Mouse (Mus musculus) WW6 (cell line): ENCODE measurements around the gene Eps15.
"Not testable (repeated sequence)": the region's sequence is repeated elsewhere in the genome, so short reads cannot be mapped to it uniquely, and the experiment has no call there.

Source experiments
- DNase-seq: peaks from one replicate; pipeline ENCODE4 v3.0.0-alpha.2; 2013; ENCODE audit warnings: low read depth, low spot score

Gene Eps15

DNA sequence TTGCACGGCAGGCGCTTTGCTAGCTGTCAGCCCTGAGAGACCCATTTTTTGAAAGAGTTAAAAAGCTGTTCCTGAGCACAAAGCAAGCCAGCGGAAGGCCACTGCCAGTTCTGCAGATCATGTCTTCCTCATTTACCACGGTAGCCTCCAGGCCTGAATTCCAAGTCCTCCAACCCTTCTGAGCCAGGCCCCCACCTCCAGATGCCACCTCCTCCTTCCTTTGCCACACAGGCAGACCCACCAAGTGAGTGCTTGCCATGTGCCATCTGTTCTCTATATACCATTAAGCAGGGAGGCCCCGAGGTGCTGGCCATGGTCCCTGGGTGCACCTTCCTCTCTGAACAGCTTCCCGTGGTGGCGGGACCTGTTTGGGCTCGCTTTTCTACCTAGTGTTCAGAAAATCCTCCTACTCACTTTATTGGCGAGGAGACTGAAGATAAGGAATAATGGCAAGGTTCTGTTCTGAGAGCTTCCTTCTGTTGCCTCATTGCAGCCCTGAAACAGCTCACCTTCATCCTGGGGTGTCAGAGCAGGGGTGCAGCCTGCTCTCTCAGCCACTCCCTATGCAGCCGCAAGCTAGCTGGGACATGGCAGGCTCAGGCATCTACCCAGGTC, 120.4 kb downstream of the Eps15 start:
- DNase-seq = no peak

DNA sequence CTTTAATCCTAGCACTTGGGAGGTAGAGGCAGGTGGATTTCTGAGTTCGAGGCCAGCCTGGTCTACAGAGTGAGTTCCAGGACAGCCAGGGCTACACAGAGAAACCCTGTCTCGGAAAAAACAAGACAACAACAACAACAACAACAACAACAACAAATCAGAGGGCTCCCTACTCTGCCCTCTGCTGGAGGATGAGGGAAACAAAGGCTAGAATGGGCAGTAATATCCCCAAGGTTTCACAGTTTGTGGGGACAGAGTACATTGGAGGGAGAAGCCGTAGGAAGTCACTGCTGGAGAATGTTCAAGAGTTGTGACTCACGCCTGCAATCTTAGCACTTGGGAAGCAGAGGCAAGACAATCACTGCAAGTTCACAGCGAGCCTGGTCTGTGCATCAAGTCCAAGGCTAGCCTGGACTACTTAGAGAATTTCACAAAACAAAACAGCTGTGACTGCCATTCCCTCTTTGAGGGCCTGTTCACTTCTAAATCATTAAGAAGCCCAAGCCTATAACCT, 121.2 kb downstream of the Eps15 start:
- DNase-seq = no peak

DNA sequence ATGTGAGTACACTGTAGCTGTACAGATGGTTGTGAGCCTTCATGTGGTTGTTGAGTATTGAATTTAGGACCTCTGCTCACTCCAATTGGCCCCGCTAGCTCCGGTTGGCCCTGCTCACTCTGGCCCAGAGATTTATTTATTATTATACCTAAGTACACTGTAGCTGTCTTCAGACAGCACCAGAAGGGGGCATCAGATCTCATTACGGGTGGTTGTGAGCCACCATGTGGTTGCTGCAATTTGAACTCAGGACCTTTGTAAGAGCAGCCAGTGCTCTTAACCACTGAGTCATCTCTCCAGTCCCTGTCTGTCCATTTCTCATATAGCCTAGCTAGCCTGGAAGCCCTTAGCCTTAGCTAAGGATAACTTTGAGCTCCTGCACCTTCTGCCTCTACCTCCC, 124.8 kb downstream of the Eps15 start:
- DNase-seq = not testable (repeated sequence)

DNA sequence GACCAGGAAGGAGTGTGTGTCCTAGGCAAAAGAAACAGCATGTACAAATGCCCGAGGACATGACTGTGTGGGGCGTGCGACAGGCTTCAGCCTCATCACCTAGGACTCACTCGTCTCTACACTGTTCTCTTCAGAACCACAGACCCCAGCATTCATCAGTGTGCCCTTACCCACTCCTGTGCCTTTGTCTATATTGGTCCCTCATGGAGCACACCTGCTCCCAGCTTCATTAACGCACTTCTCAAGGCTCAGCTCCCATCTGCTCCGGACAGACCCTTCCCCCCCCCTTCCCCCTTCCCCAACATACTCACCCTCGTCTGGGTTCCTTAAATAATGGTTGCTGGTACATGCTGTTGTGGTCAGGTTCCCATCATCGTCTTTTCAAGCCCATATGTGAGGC, 125.3 kb downstream of the Eps15 start:
- DNase-seq = no peak

DNA sequence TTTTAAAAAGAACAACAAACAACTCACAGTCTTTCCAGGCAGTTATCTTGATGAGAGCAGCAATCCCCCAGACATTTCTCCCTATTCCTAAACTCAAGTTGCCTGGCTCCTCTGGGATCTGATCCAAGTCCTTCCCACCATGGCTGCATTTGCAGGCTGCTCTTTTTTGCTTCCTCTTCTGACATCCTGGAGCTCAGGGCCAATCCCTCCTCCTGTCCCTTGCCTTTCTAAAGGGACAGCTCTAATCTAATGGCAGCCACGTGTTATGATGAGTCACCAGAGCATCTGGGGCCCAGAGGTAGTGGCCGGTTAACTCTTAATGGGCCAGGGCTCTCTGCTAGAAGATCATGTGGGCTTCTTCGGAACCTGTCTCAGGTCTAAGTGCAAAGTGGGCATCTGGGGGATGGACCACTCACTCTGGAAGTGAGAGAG, 126.0 kb downstream of the Eps15 start:
- no peak for DNase-seq

DNA sequence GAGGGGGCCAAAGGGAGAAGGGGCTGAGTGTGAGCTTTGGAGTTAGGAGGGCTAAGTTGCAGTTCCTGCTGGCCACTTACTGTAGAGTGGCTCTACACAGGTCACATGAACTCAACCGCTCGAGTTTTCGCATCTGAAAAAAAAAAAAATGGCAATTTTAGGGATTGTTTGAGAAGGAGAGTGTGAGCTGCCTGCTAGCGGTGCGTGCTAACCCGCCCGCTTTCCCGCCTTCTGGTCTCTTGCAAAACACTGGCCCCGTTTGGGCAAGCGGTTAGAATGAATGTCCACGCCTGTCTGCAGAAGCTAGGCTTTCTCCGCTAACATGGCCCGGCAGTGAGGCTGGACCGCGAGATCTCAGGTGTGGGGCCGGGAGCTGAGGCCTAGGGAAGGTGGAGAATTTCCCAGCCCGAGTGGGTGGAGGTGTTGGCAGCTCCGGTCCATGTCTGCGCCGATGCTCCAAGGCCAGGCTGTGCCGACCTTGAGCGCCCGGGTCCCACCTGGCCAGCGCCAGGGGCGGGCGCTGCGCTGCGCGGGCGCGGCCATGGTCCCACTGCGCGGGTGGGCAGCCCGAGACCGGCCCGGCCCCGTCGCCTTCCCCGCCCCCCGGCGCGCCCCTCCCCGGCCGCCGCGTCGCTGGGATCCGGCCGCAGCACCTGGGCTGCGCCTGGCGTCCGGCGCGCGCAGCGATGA, 126.6 kb downstream of the Eps15 start, which contains the start of gene Ttc39a:
TSS of gene Ttc39a (plus strand) at position 138 of the 690 bp plus-strand sequence.
- DNase-seq = no peak

DNA sequence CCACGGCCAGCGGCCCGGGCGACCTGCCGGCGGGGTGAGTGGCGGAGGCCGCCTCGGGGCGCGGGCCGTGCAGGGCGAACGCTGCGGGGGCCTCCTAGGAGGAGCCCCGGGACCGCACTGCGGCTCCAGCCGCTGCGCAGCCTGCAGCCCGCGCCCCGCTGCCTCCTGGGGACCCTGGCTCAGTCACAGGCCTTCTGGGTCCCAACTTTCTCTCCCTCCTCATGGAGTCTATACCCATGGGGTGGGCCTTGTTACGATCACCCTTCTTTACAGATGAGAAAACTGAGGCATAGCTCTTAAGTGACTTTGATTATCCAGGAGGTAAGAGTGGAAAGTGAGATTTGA, 127.1 kb downstream of the Eps15 start:
- no peak for DNase-seq

DNA sequence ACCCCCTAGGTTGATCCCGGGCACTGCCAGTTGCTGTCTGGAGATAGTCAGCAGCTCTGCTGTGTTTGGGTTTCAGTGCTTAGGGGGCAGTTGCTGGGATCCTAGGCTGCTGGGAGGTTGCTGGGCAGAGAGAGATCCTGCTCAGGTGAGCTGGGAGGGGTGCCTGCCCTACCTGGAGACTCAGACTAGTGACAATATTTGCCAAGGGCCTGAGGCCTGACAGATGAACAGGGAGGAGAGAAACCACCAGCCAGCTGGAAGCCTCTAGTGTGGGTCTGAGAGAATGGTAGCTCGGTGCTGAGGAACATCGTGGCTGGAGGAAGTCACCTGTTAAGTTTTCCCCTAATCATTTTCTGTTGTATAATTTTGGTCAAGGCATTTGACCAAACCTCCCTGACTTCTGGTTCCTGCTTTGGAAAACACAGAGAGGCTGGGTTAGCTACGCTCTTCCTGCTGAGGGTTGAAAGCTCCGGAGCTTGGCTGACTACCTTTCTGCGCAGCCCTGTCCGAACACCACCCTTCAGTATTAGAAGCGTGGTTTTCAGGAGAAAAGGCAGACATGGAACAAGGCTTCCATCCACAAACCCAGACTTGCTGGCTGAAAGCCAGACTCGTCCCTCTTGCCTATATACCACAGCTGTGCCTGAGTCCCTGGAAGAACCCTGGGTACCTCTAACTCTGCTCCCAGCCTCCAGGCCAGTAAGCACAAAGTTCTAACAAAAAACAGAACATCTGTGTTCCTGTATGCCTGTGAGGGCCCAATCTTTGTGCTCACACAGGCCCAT, 127.8 kb downstream of the Eps15 start:
- no peak for DNase-seq

DNA sequence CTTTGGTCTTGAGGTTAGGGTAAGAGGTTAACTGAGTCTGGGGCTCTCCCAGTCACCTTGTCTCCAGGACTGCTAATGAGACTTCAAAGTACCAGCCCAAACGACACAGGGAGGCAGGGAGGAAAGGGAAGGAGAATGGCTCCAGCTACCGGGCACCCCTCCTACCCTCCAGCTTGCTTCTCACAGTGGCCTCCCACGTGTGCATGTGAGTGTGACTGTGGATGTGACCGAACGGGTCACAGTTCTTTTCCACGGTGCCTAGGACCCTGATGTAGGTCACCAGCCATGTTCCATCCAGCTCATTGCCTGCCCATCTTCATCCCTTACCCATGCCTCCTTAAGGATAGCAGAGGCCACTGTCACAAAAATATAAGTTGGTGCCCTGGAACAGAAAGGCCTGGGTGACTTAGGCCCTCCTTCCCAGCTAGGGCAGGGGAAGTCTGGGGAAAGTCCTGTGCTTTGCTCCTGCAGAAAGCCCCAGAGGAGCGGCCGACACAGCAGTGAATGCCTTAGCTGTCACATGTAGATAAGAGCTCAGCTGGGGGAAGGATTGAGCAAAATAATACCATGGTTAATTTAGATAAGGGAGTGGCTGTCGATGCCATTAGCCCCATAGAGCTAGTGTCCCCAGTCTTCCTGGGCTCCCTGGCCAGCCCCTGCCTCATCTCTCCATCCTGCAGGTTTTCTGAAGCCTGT, 130.8 kb downstream of the Eps15 start:
- no peak for DNase-seq

DNA sequence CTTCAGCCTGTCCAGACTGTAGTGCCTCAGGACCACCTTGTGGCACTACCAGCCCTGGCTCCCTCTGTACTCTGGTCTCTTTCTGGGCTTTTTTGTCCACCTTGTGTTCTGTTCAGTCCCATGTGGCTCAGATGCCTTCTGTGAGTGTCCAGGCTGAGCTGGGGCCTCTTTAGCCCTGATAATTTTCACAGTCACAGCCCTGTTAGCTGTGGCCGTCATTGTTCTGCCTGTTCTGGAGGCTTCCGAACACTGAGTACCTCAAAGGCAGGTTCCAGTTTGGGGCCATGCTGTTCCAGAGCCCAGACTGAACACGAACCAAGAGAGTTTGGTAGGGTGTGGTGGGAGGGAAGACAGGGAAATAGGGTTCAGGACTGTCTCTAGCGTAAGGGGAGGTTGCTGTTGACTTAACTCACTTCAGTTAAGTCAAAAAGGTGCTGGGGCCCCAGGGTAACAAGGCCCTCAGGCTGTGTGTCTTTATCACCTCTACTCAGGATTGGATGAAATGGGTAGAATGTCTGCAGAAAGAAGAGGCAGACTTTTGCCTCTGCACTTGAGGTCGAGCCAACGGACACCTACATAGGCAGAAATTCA, 131.4 kb downstream of the Eps15 start:
- no peak for DNase-seq

DNA sequence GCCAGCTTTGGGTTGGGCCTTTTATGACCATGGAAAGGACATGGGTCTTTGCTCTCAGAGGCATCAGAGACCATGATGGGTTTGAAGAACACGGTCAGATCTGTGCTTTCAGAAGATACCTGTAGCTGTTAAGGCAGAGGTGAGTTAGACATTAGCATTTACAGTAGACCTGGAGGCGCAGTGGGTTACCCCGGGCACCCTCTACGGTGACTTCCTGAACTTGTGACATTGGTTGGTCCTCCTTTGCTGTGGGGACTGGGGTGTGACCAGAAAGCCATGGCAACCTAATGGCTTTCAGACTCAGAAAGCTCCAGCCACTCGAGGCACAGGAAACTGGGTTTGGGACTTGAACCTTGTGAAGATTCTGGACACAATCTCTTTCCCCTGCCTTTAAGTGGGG, 132.2 kb downstream of the Eps15 start:
- DNase-seq = no peak

DNA sequence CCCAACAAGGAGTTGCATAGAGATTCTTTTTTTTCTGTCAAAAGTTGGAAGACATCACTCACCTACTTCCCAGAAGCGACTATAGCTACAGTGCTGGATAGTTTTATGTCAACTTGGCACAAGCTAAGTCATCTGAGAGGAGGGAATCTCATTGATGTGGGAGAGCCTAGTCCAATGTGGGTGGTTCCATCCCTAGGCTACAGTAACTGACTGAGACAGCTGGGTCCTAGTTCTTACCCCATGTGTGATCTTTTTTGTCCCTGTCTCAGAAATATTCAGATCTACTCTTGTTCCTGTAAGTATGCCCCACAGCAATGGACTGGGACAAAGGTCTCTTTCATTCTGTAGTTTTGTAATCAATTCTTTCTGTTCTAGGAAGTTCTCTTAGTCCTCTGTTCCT, 137.9 kb downstream of the Eps15 start:
- DNase-seq = no peak

DNA sequence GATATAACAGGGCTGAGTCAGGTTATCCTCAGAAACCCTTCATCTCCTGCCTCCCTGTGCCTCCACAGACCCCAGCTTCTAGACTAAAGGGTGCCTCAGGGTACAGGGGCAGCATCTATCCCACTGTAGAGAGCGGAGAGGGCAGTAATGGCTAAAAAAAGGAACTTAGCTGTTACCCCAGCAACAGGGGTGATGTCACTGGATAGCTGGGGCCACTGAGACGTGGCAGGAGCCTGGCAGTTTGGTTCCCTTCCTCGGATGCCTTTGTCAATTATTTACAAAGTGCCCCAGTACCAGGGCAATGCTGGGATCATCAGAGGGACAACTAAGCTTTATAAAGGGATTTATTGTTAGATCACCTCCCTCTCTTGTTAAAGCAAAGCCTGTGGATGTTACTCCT, 138.9 kb downstream of the Eps15 start:
- no peak for DNase-seq

DNA sequence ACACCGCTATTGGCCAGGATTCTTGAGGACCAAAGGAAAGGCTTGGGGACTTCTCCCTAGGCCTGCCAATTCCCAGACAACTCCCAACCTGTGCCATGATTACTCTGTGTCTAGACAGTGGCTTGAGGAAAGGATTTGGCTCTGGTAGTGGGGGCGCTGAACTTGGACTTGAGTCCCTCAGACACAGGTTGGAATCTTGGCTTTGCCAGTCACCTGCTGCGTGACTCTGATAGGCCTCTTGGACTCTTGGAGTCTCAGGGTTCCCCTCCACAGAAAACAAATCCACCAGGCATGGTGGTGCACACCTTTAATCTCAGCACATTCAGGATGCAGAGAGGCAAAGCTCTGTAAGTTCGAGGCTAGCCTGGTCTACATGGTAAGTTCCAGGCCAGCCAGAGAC, 139.5 kb downstream of the Eps15 start:
- no peak for DNase-seq

DNA sequence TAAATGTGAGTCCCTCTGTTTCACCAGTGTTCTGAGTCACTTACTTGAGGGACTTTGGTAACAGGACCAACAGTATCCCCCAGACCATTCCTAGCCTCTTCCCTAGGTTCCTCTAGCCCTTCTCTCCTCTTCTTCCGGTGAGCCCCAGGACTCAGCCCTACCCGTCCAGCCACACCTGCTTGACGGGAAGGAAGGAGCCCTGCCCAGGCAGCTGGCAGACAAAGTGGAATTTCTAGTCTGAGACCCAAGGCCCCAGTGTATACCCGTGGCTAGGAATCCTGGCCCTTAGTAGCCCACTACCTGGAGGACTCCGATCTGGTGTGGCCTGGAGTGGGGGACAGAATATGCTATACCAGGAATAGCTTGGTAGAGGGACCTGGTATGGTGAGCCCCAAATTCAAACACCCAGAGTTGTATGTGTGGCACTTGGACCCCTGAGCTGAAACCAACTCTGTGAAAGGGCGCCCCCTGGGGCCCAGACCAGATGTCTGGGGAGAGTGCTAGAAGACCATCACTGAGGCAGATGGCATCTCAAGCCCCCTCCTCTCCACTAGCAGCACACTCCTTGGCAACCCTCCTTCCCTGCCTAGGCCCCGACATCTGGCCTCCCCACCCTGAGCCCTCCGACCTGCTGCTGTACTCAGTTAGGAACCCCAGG, 140.2 kb downstream of the Eps15 start:
- DNase-seq = no peak

DNA sequence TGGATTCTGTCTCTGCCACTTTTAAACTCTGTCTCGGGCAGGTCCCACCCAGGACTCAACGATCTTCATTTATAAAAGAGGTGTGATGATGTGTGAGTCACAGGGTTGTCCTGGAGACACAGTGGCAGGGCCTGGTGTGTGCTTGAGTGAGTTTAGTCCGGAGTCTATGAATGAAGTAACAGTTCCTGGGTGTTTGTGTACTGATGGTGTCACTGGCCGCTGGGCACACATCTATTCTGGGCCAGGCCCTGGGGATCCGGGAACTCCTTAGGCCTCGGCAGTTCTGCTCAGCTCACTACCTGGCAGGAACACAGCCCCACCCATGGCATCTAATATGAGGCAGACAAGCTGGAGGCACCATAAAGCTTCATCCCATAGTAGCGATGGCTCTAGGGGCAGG, 141.5 kb downstream of the Eps15 start:
- DNase-seq = no peak

DNA sequence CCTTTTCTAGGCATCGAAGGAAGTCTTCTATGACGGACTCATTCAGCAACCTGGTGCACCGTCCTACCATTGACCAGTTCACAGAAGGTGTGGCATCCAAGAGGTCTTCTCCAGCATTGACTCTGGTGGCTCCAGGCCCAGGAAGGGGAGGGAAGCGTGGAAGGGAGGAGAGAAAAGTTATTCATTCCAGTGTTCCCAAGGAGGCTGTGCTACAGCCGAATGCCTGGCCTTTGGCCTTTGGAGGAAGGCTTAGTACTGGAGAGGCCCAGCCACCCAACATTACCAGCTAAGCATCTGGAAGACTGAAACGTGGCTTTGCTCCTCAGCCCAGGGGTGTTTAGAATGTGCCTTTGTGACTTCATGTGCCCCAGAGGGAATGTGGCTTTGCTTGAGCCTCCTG, 142.4 kb downstream of the Eps15 start:
- no peak for DNase-seq

DNA sequence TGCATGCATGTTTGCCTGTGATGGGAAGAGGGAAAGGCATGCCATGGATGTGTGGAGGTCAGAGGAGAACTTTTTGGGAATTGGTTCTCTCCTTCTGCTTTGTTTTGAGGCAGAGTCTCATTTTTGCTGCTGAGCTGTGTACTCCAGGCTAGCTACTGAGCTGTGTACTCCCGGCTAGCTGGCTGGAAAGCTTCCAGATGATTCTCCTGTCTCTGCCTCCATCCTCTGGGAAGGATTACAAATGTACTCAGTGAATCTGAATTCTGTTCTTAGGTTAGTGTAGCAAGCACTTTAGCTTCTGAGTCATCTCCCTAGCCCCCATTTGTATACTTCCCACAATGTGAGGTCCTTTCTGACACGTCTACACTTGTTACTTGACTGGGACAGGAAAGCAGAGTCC, 143.4 kb downstream of the Eps15 start:
- DNase-seq = no peak

DNA sequence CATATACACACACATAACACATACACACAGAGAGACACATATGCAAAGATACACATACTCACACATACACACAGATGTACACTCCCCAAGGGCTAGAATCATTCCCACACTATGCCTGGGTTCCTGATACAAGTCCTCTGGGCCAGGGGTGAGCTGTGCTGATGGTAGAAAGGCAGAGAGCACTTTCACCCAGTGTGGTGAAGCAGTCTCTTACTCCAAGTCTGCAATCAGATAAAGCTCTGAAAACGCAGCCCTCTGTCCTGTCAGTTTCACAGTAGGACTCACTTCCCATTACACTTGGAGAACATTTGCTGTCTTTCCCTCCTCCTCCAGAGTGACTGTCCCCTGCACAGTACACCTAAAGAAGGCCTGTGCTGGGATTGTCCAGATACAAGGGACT, 147.0 kb downstream of the Eps15 start:
- DNase-seq = no peak

DNA sequence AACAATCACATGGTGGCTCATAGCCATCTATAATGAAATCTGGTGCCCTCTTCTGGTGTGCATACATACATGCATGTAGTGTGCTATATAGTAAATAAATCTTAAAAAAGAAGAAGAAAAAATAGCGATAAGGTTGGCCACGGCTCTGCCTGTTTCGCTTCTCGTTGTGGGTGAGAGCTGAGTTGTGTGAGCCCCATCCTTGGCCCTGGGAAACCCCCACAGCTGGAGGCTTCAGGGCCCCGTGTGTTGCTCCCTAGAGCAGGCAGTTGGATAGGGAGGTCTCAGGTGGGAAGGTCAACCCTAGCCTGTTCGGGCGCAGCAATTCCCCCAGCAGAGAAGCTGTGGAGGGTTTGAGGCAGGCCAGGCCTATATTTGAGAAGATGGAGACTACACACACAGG, 150.2 kb downstream of the Eps15 start:
- no peak for DNase-seq

DNA sequence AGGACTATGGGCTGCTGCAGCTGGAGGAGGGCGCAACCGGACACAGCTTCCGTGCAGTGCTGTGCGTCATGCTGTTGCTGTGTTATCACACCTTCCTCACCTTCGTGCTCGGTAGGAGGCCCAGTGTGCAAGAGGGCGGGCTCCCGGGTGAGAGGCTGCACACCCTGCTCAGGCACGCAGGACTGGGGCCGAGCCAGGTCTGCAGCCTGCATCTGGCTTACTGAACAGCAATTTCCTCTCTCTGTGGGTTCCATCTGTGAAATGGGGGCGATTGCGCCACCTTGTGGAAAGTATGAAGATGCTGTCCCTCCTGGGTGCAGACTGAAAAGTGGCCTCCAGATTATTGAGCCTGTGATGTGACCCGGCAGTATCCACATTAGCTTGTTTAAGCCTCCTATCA, 150.8 kb downstream of the Eps15 start:
- DNase-seq = peak; percentile 80
